Mouse (Mus musculus) liver, adult 2 months (tissue): ENCODE data around the gene Smoc1. TPM values are rescaled to one million over a fixed set of nuclear protein-coding genes. Genes with fewer than 3 reads are reported as not detected.

Experiments used
- DNase-seq: peaks from one replicate; pipeline ENCODE4 v3.0.0-alpha.2; 2011; ENCODE audit warnings: low read depth, low spot score; ENCODE audit errors: extremely low read depth
- H3K27ac ChIP-seq: fragments of 200-500 bp; replicated peaks from 2 replicates; pipeline ENCODE4 v1.5.1; 2012; ENCODE audit warnings: low read depth, mild to moderate bottlenecking, control low read depth, inconsistent platforms, low read length; ENCODE audit not compliant: insufficient read depth
- H3K27me3 ChIP-seq: fragments of 200-500 bp; 2 replicates; pipeline ENCODE4 v1.6.1; 2012; ENCODE audit warnings: mild to moderate bottlenecking, moderate library complexity, low read length, inconsistent platforms; ENCODE audit not compliant: control insufficient read depth, insufficient read depth
- H3K36me3 ChIP-seq: fragments of 200-500 bp; 2 replicates; pipeline ENCODE4 v1.6.1; 2012; ENCODE audit warnings: low read length, inconsistent platforms; ENCODE audit not compliant: control insufficient read depth, insufficient read depth
- H3K4me1 ChIP-seq: fragments of 200-500 bp; 2 replicates; pipeline ENCODE4 v1.6.1; 2011; ENCODE audit warnings: low read length; ENCODE audit not compliant: control insufficient read depth, insufficient read depth
- H3K4me3 ChIP-seq: fragments of 200-500 bp; 2 replicates; pipeline ENCODE4 v1.5.1; 2011; ENCODE audit warnings: low read depth, mild to moderate bottlenecking, control low read depth, low read length, moderate library complexity; ENCODE audit not compliant: insufficient read depth
- H3K79me2 ChIP-seq: fragments of 200-500 bp; 2 replicates; pipeline ENCODE4 v1.6.1; 2012; ENCODE audit warnings: inconsistent platforms, mild to moderate bottlenecking, low read length, moderate library complexity; ENCODE audit not compliant: control insufficient read depth, insufficient read depth
- H3K9ac ChIP-seq: fragments of 200-500 bp; 2 replicates; pipeline ENCODE4 v1.6.1; 2012; ENCODE audit warnings: low read depth, mild to moderate bottlenecking, control low read depth, inconsistent platforms, low read length
- CTCF ChIP-seq: fragments of 200-500 bp; IDR thresholded peaks from 2 replicates; pipeline ENCODE4 v1.5.1; 2011; ENCODE audit warnings: low read depth, low read length, control low read depth
- POLR2A ChIP-seq: fragments of 200-500 bp; IDR thresholded peaks from 2 replicates; pipeline ENCODE4 v1.6.1; 2011; ENCODE audit warnings: low read length, control low read depth; ENCODE audit not compliant: insufficient read depth; ENCODE audit errors: extremely low read depth
- WGBS: fragments of 180-500 bp; shearing (Covaris S2); methylation state at CpG from one replicate; pipeline ENCODE4 v1.1.7; 2018; 5-methylcytosine and 5-hydroxymethylcytosine counted together
- polyA plus RNA-seq: library from polyadenylated mRNA; depleted of rRNA; stranded (reverse); fragments of >200 nt; gene quantifications from 2 replicates; pipeline ENCODE4 v1.2.3, GENCODE M21; 2012; rRNA removed
- total RNA-seq: library from RNA; depleted of rRNA; stranded (reverse); fragments of >200 nt; gene quantifications from 2 replicates; pipeline ENCODE4 v1.2.3, GENCODE M21; 2014; rRNA removed

The Smoc1 gene
- total and polyA plus RNA-seq, 2 experiments = 28.3 to 50.7 TPM

GRCm38 (mm10) chr12:81226590-81226989 is 200.0 kb downstream of the Smoc1 start:
- Histone ChIP-seq H3K4me1 (no peaks in the 10 kb centered on the region), H3K27ac (no peak overlapping the region), H3K79me2 (no peaks in the 10 kb centered on the region), H3K36me3 (no peaks in the 10 kb centered on the region), H3K27me3 (no peaks in the 10 kb centered on the region), H3K9ac (no peak overlapping the region), H3K4me3 (no peak overlapping the region)
- WGBS = 56% methylated on average over 3 of the region's 3 CpGs
- TF ChIP-seq POLR2A = no peak
- TF ChIP-seq CTCF = no peak
- DNase-seq = no peak

- 63% methylated on average over 5 of the region's 5 CpGs for WGBS
- Histone ChIP-seq H3K79me2 (no peaks in the 10 kb centered on the region), H3K36me3 (no peaks in the 10 kb centered on the region), H3K27me3 (no peaks in the 10 kb centered on the region), H3K4me1 (no peaks in the 10 kb centered on the region), H3K4me3 (no peak overlapping the region), H3K9ac (no peak overlapping the region), H3K27ac (no peak overlapping the region)
- TF ChIP-seq CTCF = no peak
- TF ChIP-seq POLR2A = no peak
- DNase-seq = no peak
These were observed 201.3 kb downstream of the Smoc1 start for GRCm38 (mm10) chr12:81227767-81228460.

- TF ChIP-seq POLR2A = no peak
- no peak for TF ChIP-seq CTCF
- no peak for DNase-seq
These were observed 207.3 kb downstream of the Smoc1 start for GRCm38 (mm10) chr12:81233746-81234380.

GRCm38 (mm10) chr12:81235456-81236330 is 209.1 kb downstream of the Smoc1 start:
- no peak overlapping the region for H3K27ac ChIP-seq
- no peaks in the 10 kb centered on the region for H3K4me1 ChIP-seq
- TF ChIP-seq CTCF = no peak
- no peak for TF ChIP-seq POLR2A
- WGBS = 86% methylated on average over 10 of the region's 10 CpGs
- no peaks in the 10 kb centered on the region for H3K27me3 ChIP-seq
- H3K79me2 ChIP-seq = no peaks in the 10 kb centered on the region
- no peak for DNase-seq
- H3K36me3 ChIP-seq = no peaks in the 10 kb centered on the region
- H3K4me3 ChIP-seq = no peak overlapping the region
- H3K9ac ChIP-seq = no peak overlapping the region

More at GRCm38 (mm10) chr12:81233746-81234380, 207.3 kb downstream of the Smoc1 start:
- no peak overlapping the region for H3K9ac ChIP-seq
- H3K79me2 ChIP-seq = no peaks in the 10 kb centered on the region
- 83% methylated on average over 1 of the region's 1 CpGs for whole genome bisulfite sequencing
- no peak overlapping the region for H3K27ac ChIP-seq
- no peaks in the 10 kb centered on the region for H3K36me3 ChIP-seq
- no peaks in the 10 kb centered on the region for H3K27me3 ChIP-seq
- H3K4me3 ChIP-seq = no peak overlapping the region
- no peaks in the 10 kb centered on the region for H3K4me1 ChIP-seq

Other genes starting within 250 kb of the Smoc1 start
- 20.1 and 27.5 TPM in 2 replicates for gene Susd6, start 236.3 kb upstream of the Smoc1 start, total RNA-seq
- gene Susd6, start 236.3 kb upstream of the Smoc1 start, polyA plus RNA-seq = 21.8 and 22.3 TPM in 2 replicates
- 232 and 331 TPM in 2 replicates for gene Srsf5, start 81.3 kb upstream of the Smoc1 start, total RNA-seq
- 198 and 238 TPM in 2 replicates for gene Srsf5, start 81.3 kb upstream of the Smoc1 start, polyA plus RNA-seq
- 389 and 508 TPM in 2 replicates for gene Slc10a1, start 58.1 kb upstream of the Smoc1 start, total RNA-seq
- 1,193 and 1,387 TPM in 2 replicates for gene Slc10a1, start 58.1 kb upstream of the Smoc1 start, polyA plus RNA-seq